Mouse (Mus musculus): Measurements from ENCODE around the gene Capn2.

DNA sequence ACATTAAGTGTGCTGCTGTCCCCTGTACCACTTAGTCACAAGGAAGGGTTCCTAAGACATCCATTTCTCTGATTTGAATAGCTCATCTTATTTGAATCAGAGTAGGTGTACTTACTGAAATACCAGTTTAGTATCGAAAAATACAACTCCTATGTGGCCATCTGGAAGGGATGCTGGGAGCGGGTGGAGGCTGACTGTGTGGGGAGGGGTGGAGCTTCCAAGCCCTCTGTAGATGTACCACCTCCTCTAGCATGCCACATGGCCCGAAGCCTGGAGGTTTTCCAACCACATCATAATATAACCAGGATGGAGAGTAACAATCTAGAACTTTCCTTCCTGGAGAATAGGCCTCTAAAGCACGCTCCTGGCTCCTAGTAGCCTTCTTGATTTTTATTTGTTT is 40.9 kb upstream of the Capn2 start:
- no peak for TF ChIP-seq CTCF (IDR thresholded peaks at IDR 0.05; ENCODE audit: low read depth, low read length)
- no peak for TF ChIP-seq POLR2A (IDR thresholded peaks at IDR 0.05; ENCODE audit: borderline replicate concordance, low read depth, low read length)

Data from bone marrow macrophage, adult 2 months (primary cell).